Mouse (Mus musculus) myocyte (in vitro differentiated cells): ENCODE results near the gene Klhl12.

Experiments used
- MAX ChIP-seq: IDR thresholded peaks from one replicate; pipeline ENCODE4 v1.6.1; 2011; ENCODE audit warnings: low read depth, mild to moderate bottlenecking, control low read depth
- POLR2A ChIP-seq: IDR thresholded peaks from one replicate; pipeline ENCODE4 v1.6.1; 2011; ENCODE audit warnings: low read depth, mild to moderate bottlenecking, control low read depth, moderate library complexity; ENCODE audit not compliant: insufficient read length

DNA sequence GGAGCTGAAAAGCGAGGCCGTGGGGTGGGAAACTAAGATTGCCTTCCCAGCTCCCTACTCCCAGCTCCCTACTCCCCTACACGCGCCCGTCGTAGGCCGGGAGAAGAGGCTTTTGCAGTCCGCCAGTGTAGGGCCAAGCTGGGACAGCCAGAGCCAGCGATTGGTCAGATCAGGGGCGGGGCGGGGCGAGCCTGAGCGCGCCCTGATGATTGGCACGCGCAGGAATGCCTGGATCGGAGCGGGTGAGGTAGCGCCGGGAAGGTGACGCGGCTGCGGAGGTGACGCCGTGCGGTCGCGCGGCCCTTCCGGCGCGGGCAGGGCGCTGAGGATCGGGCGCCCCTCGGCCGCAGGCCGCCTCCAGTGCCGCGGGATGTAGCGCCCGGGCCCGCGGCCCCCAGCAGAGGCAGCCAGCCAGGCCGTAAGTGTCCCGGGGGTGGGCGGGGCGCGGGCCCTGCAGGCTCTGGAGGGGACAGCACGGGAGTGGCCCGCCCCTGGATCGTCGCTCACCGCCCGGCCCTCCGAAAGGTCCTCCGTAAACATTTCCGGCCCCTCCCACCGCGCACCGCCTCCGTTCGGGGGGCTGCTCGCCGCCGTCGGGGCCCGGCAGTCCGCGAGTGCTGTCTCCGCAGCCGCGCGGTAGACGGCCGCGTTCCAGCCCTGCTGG is 40.0 kb upstream of the Klhl12 start, which contains the start of gene Adipor1:
- TF ChIP-seq MAX (no peak), POLR2A (peak; percentile 78)
